Comparison of ENCODE assay signal across 8 mouse cellular contexts in the genomic region with DNA sequence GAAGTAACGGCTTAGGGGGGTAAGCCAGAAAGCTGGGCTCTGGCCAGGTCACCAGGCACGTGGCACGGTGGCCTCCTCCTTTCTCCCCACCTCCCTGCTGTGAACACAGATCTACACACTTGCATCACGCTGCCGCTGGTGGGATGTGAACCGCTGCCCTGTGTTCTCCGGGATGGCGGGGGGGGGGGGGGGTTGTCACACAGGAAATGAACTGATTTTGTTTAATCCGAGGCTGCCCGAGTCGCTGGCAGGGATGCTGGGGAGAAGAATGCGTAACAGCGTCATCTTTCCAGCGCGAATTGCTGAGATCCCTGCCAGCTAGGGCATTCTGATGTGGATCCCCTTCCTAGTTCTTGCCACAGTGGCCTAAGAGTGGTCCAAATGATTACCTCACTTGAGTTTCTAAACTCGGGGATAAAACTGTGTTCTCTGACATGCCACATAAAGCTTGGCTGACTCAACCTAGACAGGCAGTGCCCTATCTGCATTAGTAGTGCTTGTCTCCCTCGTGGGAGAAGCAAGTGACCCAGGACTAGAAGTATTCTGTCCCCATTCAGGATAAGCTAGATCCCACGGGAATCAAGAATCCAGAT. TPM values are rescaled to one million over a fixed set of nuclear protein-coding genes. Genes with fewer than 3 reads are reported as not detected.
DNase-seq lines count a peak whose midpoint lies in the region; ATAC-seq and TF ChIP-seq lines count a peak whose summit lies in the region.

No protein-coding gene starts in this region.

- no peak overlapping the region for H3ac ChIP-seq in myocyte (ENCODE audit: control insufficient read depth, insufficient read length)

- no peaks in the 10 kb centered on the region for H3K9me3 ChIP-seq in forebrain, embryonic 13.5 days (replicated peaks)
- H3K9me3 ChIP-seq in intestine, embryonic 15.5 days, result no peaks in the 10 kb centered on the region

- H3K79me2 ChIP-seq in myocyte (ENCODE audit: control insufficient read depth, insufficient read depth), result no peaks in the 10 kb centered on the region

- ATAC-seq in forebrain, embryonic 13.5 days, result peak; percentile 50; the same call in 1 of the 2 replicates
- ATAC-seq in intestine, embryonic 15.5 days, result no peak
- ATAC-seq in CD4-positive, CD25-positive, alpha-beta regulatory T cell, adult 4 months, result no peak

- no peak overlapping the region for H3K27ac ChIP-seq in forebrain, embryonic 13.5 days
- H3K27ac ChIP-seq in intestine, embryonic 15.5 days, result no peak overlapping the region

- H3K4me2 ChIP-seq in forebrain, embryonic 13.5 days, result peak overlapping the region; percentile 63
- peak overlapping the region; percentile 57 for H3K4me2 ChIP-seq in intestine, embryonic 15.5 days (replicated peaks)
- peak overlapping the region; percentile 52 for H3K4me2 ChIP-seq in myocyte (ENCODE audit: low read depth)

- peaks cover 24% of the 10 kb centered on the region for H3K4me1 ChIP-seq in forebrain, embryonic 13.5 days
- H3K4me1 ChIP-seq in intestine, embryonic 15.5 days (replicated peaks), result no peaks in the 10 kb centered on the region; the same call in 1 of the 2 replicates

- WGBS in forebrain, embryonic 13.5 days, result 1% methylated on average over 18 of the region's 18 CpGs
- 1% methylated on average over 18 of the region's 18 CpGs for WGBS in intestine, embryonic 15.5 days

- peak; percentile 95 for DNase-seq in heart, adult 11 months
- DNase-seq in heart, postnatal 25 days (ENCODE audit: low spot score), result no peak
- DNase-seq in left cerebral cortex, adult 11 months (ENCODE audit: low spot score), result no peak
- DNase-seq in thymus, postnatal 10 days (ENCODE audit: low spot score in 2 of 2), result no peak

- intact Hi-C loops in heart, postnatal 25 days (cut with DNase I), result no loop called here

- TF ChIP-seq POLR2A in myocyte (IDR thresholded peaks at IDR 0.05; ENCODE audit: insufficient read length, low read depth), result peak; percentile 30

- H3K9ac ChIP-seq in forebrain, embryonic 13.5 days, result peak overlapping the region; percentile 40; the same call in 1 of the 2 replicates
- H3K9ac ChIP-seq in intestine, embryonic 15.5 days, result no peak overlapping the region

- H3K4me3 ChIP-seq in forebrain, embryonic 13.5 days, result peak overlapping the region; percentile 30
- peak overlapping the region; percentile 14; the same call in 1 of the 2 replicates for H3K4me3 ChIP-seq in intestine, embryonic 15.5 days (replicated peaks)
- H3K4me3 ChIP-seq in myocyte, result no peak overlapping the region

- no peaks in the 10 kb centered on the region for H3K36me3 ChIP-seq in forebrain, embryonic 13.5 days (ENCODE audit: poor library complexity, severe bottlenecking)
- no peaks in the 10 kb centered on the region for H3K36me3 ChIP-seq in intestine, embryonic 15.5 days
- H3K36me3 ChIP-seq in myocyte (ENCODE audit: control insufficient read depth, insufficient read depth), result no peaks in the 10 kb centered on the region

- peaks cover 22% of the 10 kb centered on the region for H3K27me3 ChIP-seq in forebrain, embryonic 13.5 days
- peaks cover 8% of the 10 kb centered on the region; the same call in 1 of the 2 replicates for H3K27me3 ChIP-seq in intestine, embryonic 15.5 days (replicated peaks)
- H3K27me3 ChIP-seq in myocyte (ENCODE audit: control insufficient read depth, insufficient read depth, insufficient read length), result no peaks in the 10 kb centered on the region

TF ChIP-seq in myocyte, 11 proteins besides CTCF, POLR2A, EP300 and RAD21:
- TF ChIP-seq TCF3 (IDR thresholded peaks at IDR 0.05; ENCODE audit: insufficient read length, low read depth) (no peak), POLR2AphosphoS2 (IDR thresholded peaks at IDR 0.05; ENCODE audit: insufficient read length, low read depth) (peak; percentile 65), MAX (IDR thresholded peaks at IDR 0.05; ENCODE audit: low read depth) (no peak)
TF ChIP-seq in myocyte: peak in this region for 1.

RNA-seq across cellular contexts. Expression of gene Tshz3, which starts 18.0 kb away (rescaled TPM):
- total RNA-seq in heart, postnatal 25 days (2021), result 1 to 10 TPM; 3.8 to 4.8 TPM
- 11.3 TPM in 2 replicates for polyA plus RNA-seq in forebrain, embryonic 13.5 days (2015; fragmentation: Nextera tagmentation; extraction: Ambion mirVana)
- 10.2 and 11.2 TPM in 2 replicates for polyA plus RNA-seq in intestine, embryonic 15.5 days (2015; fragmentation: Nextera tagmentation; extraction: Ambion mirVana)
- polyA plus RNA-seq in myocyte (2012; fragmentation: generic; extraction: Trizol), result 6.5 TPM
- polyA plus RNA-seq in CD4-positive, CD25-positive, alpha-beta regulatory T cell, adult 4 months (2017; shearing (Covaris generic)), result not detected
